Mouse (Mus musculus) CD8-positive naive resting alpha-beta T cell, adult 2 months (primary cell): ENCODE measurements around the gene Cenpm.

Experiments
- DNase-seq, 2 experiments: peaks; one replicate each; pipeline ENCODE4 v3.0.0; 2022; ENCODE audit warnings: low read depth in 2 of 2, low spot score in 2 of 2

The Cenpm gene

DNA sequence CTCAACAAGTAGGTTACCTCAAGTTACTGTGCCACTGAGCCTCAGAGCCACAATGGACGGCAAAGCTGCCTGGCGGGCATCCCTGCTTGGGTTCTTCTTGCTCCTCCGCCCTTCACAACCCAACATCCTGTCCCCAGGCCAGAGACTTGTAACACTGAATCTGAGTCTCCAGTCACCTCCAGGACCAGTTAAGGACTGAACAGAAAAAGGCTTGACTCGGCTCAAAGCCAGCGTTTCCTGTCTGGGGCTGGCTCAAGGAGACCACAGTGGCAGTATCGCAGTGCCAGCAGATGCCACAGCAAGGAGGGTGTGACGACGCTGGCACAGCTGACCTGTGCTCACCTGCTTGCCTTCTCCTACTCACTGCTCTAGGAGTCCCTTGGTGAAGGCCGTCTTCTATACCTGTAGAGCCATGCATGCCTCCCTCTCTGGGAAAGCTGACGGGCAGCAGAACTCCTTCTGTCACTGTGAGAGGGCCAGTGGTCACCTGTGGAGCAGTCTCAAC, 47.2 kb downstream of the Cenpm start:
- no peak for DNase-seq

DNA sequence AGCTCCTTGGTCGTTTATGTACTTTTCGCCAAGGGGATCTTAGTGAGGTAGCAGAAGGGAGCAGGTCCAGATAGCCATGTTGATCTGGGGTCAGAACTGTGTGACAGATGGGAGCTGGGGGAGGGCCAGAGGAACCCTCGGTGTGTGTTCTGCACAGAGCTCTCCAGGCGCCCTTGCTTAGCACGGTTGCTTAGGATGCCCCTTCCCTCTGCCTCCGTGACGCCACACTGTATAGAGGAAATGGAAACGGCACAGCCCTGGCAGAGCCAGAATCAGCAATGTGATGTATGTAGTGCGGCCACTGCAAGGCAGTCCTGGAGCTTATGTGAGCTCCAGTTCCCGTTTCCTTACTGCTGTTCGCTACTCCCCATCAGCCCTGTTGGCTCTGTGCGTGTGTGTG, 48.2 kb downstream of the Cenpm start:
- no peak for DNase-seq

DNA sequence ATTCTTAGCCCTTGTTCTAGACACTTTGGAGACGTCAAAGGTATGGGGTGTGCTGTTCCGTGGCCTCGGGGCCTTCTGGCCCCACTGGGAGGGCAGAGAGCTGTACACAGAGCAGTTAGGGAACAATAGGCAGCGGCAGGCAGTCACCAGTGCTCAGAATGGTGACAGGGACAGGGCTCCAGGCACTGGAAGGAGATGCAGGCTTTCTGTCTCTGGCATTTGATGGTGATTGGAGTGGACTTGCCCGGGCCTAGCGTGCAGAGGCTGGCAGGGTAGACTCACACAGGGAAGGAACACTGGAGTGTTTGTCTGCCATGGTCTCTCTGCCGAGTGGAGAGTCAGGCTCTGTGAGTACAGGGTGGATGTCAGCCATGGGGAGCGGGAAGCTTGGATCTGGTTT, 51.9 kb downstream of the Cenpm start:
- no peak for DNase-seq

DNA sequence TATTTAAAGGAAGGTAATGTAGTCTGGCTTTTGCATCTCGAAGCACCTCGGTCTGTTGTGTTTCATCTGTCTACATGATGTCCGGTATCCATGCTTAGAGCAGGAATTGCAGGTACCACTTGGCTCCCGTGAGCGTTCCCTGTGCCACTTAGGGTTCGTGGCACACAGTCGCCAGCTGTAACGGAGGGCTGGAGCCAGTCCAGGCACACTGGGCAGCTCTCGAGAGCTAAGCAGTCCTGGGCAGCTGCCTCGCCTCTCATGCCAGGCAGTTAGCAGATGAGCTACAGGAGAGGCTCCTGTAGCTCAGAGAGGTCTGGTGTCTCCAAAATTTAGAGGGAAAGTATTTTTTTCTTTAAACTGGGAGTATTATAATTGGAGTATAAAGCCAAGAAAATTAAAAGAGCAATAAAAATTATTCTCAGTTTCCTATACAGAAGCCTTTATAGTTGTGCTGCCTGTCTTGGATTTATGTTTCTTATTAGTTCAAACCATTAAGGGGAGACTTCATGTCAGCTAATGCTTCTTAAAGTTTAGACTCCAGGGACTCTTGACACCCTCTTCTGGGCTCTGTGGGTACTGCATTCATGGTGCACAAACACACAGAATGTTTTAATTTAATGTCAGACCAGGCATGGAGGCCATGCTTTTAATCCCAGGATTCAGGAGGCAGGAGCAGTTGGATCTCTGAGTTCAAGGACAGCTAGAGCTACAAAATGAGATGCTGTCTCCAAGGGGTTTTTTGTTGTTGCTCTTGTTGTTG, 55.9 kb downstream of the Cenpm start:
- peak; percentile 42 to 68 for DNase-seq

DNA sequence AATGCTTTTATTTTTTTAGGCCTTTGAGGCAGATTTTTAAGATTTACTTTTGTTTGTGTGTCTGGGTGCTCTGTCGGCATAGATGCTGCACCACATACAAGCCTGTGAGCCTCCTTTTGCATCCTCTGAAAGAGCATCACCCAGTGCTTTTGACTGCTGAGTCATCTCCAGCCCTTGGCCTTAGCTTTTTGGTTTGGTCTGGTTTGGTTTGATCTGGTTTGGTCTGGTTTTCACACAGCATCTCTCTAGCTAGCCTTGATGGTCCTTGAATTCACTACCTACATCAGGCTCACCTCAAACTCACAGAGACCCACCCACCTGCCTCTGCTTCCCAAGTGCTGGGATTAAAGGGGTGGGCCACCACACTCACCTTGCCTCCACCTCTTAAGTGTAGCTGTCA, 56.6 kb downstream of the Cenpm start:
- no peak for DNase-seq

DNA sequence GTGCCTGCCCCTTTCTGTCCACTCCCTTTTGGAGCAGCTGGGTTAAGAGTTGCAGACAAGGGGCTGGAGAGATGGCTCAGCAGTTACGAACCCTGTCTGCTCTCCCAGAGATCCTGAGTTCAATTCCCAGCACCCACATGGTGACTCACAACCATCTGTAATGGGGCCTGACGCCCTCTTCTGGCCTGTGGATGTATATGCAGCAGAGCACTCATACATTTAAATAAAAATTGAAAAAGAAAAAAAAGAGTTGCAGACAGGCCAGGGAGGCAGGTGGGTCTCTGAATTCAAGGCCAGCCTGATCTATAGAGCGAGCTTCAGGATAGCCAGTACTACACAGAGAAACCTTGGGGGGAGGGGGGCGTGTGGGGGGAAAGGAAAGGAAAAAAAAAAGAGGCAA, 57.1 kb downstream of the Cenpm start:
- no peak for DNase-seq

DNA sequence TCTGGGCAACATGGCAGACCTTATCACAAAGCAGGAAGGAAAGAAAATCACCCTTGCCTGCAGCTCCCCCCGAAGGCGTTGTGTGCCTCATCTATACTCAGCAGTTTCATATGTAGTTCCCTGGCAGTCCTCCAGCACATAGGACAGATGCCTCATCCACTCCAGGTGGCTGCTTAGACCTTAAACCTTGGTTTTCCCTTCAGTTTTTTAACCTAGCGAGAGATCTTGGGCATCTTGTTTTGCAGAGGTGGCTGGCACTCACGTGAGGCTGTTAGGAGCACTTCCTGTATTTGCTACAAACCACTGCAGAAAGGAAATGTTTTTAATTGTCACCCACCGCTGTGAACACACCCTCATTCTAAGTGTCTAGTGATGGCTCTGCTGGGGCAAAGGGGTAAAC, 57.6 kb downstream of the Cenpm start:
- peak; percentile 57 to 69 for DNase-seq

DNA sequence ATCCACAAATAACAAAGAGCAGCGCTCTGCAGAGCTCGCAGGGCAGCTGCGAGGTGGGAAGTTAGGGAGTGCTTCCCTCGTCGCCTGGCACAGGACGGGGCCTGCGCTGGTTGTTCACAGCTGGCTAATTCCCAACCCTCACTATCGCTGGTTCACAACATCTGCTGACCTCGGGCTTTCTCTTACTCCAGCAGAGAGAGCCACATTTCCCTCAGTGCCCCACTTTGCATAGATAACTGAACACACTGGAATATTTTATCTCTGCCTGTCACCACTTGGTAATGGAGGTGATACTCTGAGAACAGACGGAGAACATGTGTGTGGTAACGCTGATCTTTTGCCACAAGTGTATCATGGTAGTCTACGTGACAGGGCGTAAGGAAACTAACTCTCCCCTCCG, 58.4 kb downstream of the Cenpm start:
- no peak for DNase-seq

DNA sequence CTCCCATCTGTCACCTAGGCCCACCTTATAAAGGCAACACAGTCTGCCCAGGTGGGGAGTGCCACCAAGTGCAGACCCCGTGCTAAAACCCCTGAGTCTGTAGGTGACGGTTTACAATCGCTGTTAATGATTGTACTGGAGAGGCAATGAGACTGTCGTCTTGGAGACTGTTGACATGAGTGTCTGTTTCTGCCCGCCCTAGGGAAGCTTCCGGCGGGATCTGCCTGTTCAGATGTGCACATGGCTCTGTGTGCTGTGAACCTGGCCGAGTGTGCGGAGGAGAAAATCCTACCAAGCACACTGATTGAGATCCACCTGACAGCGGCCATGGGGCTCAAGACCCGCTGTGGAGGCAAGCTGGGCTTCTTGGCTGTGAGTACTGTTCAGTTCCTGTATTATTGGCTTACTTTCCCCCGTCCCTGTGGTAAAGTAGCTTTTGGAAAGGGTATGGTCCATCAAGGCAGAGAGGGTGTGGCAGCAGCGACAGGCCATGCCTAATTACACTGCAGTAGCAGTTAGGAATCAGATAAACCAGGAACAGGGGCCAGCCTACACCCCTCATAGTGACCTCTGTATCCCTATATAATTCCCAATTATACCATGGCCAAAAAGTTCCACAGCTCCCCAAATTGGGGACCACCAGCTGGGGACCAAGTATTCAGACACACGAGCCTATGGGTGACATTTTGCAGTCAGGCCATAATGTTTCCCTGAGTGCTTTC, 59.3 kb downstream of the Cenpm start:
- no peak for DNase-seq

DNA sequence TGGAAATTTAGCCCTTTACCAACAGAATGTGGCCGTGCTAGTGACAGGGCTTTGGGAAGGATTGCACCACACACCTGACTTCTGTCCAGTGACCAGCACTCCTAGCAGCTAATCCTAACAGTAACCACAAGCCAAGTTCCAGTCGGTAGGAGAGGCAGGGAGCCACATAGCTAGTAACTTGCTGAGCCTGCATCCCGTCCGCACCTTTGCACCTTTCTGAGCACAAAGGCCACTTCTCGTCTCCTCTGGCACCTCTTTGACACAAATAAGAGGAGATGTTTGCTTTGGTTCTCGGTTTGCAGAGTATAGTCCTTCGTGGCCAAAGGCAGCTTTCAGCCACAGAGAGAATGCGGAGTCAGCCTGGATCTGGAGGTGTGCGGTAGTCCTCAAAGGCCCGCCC, 59.9 kb downstream of the Cenpm start:
- DNase-seq, result no peak

DNA sequence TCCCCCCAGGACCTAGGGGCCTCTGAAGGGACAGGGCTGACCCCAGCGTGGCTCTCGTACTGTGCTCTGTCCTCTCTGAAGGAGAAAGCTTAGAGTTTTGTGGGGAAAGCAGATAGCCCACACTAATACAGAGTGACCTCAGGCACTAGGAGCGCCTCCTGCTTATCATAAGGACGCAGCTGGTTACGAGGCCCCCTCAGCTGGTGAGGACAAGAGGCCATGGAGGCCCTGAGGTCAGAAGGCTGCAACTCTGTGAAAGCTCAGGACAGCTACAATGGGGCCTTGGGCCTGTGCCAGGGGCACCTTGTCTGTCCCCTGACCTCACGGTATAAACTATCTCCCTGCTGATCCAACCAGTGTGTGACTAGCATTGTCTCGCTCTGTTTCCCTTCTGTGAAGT, 60.4 kb downstream of the Cenpm start:
- no peak for DNase-seq
